ENCODE assay signal across 15 mouse cellular contexts in the genomic region with DNA sequence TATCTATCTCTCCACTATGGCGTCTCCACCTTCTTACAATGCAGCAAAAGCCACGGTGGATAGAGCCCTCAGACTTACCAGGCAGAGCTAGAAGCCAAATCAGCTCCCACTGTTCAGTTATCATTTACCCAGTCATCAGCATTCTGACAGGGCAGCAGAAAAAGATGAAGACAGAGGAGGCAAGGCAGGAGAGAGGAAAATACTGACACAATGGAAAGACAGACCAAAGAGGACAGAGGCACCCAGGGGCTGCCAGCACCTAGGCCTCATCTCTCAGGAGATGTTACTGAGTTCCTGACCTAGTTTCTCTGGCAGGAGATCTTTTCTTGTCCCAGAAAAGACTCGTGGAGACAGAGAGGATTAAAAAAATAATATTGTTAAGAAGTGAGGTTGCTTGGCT. TPM values are rescaled to one million over a fixed set of nuclear protein-coding genes. Genes with fewer than 3 reads are reported as not detected.
DNase-seq lines count a peak whose midpoint lies in the region; ATAC-seq and TF ChIP-seq lines count a peak whose summit lies in the region.
"Had no signal": no experiment of that assay in that cellular context is flagged by ENCODE, and none has a peak within 500 bp of the region (broad histone marks: within the 10 kb centered on the region; RNA-seq: fewer than 3 reads in every experiment).

No protein-coding gene starts in this region.

- no peak for ATAC-seq in kidney, embryonic 14.5 days (ENCODE audit: low FRiP score, low TSS enrichment)
- ATAC-seq in forebrain, embryonic 12.5 days (ENCODE audit: low FRiP score) = no peak
- ATAC-seq in hindbrain, embryonic 15.5 days (ENCODE audit: low FRiP score, low read depth) = no peak
- ATAC-seq in midbrain, postnatal 0 days (ENCODE audit: low FRiP score) = no peak
- ATAC-seq in granulocyte monocyte progenitor cell, adult 5-6 weeks (replicated peaks; ENCODE audit: poor library complexity, severe bottlenecking) = no peak
- ATAC-seq: intestine, postnatal 0 days had no signal

- H3K27me3 ChIP-seq in kidney, embryonic 14.5 days (ENCODE audit: control insufficient read depth, insufficient read depth, low read length) = no peaks in the 10 kb centered on the region
- H3K27me3 ChIP-seq in forebrain, embryonic 12.5 days = peaks cover 52% of the 10 kb centered on the region
- no peaks in the 10 kb centered on the region for H3K27me3 ChIP-seq in hindbrain, embryonic 15.5 days
- no peaks in the 10 kb centered on the region for H3K27me3 ChIP-seq in midbrain, postnatal 0 days (ENCODE audit: insufficient read depth, low read length)
- no peaks in the 10 kb centered on the region for H3K27me3 ChIP-seq in limb, embryonic 10.5 days (ENCODE audit: low read depth, poor library complexity, severe bottlenecking)
- H3K27me3 ChIP-seq: limb, embryonic 15.5 days had no signal

- no peak overlapping the region for H3K9ac ChIP-seq in kidney, embryonic 14.5 days (ENCODE audit: low read depth, low read length)
- H3K9ac ChIP-seq in forebrain, embryonic 12.5 days = no peak overlapping the region
- no peak overlapping the region for H3K9ac ChIP-seq in hindbrain, embryonic 15.5 days
- H3K9ac ChIP-seq in midbrain, postnatal 0 days (replicated peaks; ENCODE audit: low read length, poor library complexity, severe bottlenecking) = no peak overlapping the region
- H3K9ac ChIP-seq: limb, embryonic 15.5 days; lung, embryonic 14.5 days had no signal

- peaks cover 9% of the 10 kb centered on the region; the same call in 1 of the 2 replicates for H3K4me1 ChIP-seq in kidney, embryonic 14.5 days (ENCODE audit: control insufficient read depth, insufficient read depth, low read length)
- peaks cover 31% of the 10 kb centered on the region for H3K4me1 ChIP-seq in forebrain, embryonic 12.5 days
- peaks cover 12% of the 10 kb centered on the region for H3K4me1 ChIP-seq in hindbrain, embryonic 15.5 days (replicated peaks)
- H3K4me1 ChIP-seq in midbrain, postnatal 0 days (ENCODE audit: insufficient read depth, low read length) = no peaks in the 10 kb centered on the region; the same call in 1 of the 2 replicates
- H3K4me1 ChIP-seq in limb, embryonic 10.5 days = peaks cover 13% of the 10 kb centered on the region

- no peaks in the 10 kb centered on the region for H3K36me3 ChIP-seq in kidney, embryonic 14.5 days (ENCODE audit: control insufficient read depth, insufficient read depth, low read length)
- H3K36me3 ChIP-seq in forebrain, embryonic 12.5 days (replicated peaks) = no peaks in the 10 kb centered on the region
- no peaks in the 10 kb centered on the region for H3K36me3 ChIP-seq in hindbrain, embryonic 15.5 days
- no peaks in the 10 kb centered on the region for H3K36me3 ChIP-seq in midbrain, postnatal 0 days (ENCODE audit: insufficient read depth, low read length)
- no peaks in the 10 kb centered on the region for H3K36me3 ChIP-seq in limb, embryonic 10.5 days
- H3K36me3 ChIP-seq: limb, embryonic 15.5 days had no signal

- WGBS in kidney, embryonic 14.5 days = 36% methylated on average over 3 of the region's 3 CpGs
- 15% methylated on average over 3 of the region's 3 CpGs for WGBS in forebrain, embryonic 12.5 days
- WGBS in hindbrain, embryonic 15.5 days = 21% methylated on average over 3 of the region's 3 CpGs
- WGBS in midbrain, postnatal 0 days = 17% methylated on average over 3 of the region's 3 CpGs
- 78% methylated on average over 3 of the region's 3 CpGs for WGBS in limb, embryonic 10.5 days

- H3K4me2 ChIP-seq in kidney, embryonic 14.5 days (replicated peaks; ENCODE audit: low read depth, low read length) = no peak overlapping the region
- H3K4me2 ChIP-seq in forebrain, embryonic 12.5 days = 0 out of 2 replicates have a peak overlapping the region, but pooled peaks have one; percentile 1
- no peak overlapping the region for H3K4me2 ChIP-seq in hindbrain, embryonic 15.5 days
- H3K4me2 ChIP-seq in midbrain, postnatal 0 days (ENCODE audit: low read depth, low read length, poor library complexity, severe bottlenecking) = no peak overlapping the region
- H3K4me2 ChIP-seq: limb, embryonic 15.5 days; lung, embryonic 14.5 days had no signal

- H3K9me3 ChIP-seq in kidney, embryonic 14.5 days (ENCODE audit: control insufficient read depth, low read length) = no peaks in the 10 kb centered on the region
- no peaks in the 10 kb centered on the region for H3K9me3 ChIP-seq in forebrain, embryonic 12.5 days
- H3K9me3 ChIP-seq in hindbrain, embryonic 15.5 days = no peaks in the 10 kb centered on the region
- no peaks in the 10 kb centered on the region for H3K9me3 ChIP-seq in midbrain, postnatal 0 days (ENCODE audit: low read length)
- H3K9me3 ChIP-seq in limb, embryonic 10.5 days (replicated peaks) = no peaks in the 10 kb centered on the region
- H3K9me3 ChIP-seq: limb, embryonic 15.5 days had no signal

- no peak overlapping the region for H3K4me3 ChIP-seq in kidney, embryonic 14.5 days (ENCODE audit: low read length)
- no peak overlapping the region for H3K4me3 ChIP-seq in forebrain, embryonic 12.5 days (replicated peaks)
- no peak overlapping the region for H3K4me3 ChIP-seq in hindbrain, embryonic 15.5 days
- H3K4me3 ChIP-seq in midbrain, postnatal 0 days (ENCODE audit: low read depth, low read length) = no peak overlapping the region
- no peak overlapping the region for H3K4me3 ChIP-seq in limb, embryonic 10.5 days
- H3K4me3 ChIP-seq: left cerebral cortex, adult 2 months; limb, embryonic 15.5 days had no signal

- no peak for TF ChIP-seq CTCF in midbrain, postnatal 0 days (IDR thresholded peaks at IDR 0.05)

- no peak for DNase-seq in kidney, postnatal 4 days
- DNase-seq in midbrain, postnatal 0 days (ENCODE audit: low spot score) = no peak
- no peak for DNase-seq in left cerebral cortex, adult 8-10 months (ENCODE audit: low spot score in 2 of 2)
- no peak for DNase-seq in limb, embryonic 10.5 days (ENCODE audit: low spot score)
- DNase-seq: adrenal gland, adult 2 months; B cell, adult 2 months; cerebellum, postnatal 25 days; lung, embryonic 14.5 days had no signal

- H3K27ac ChIP-seq in kidney, embryonic 14.5 days (ENCODE audit: low read depth, low read length) = peak overlapping the region; percentile 1; the same call in 1 of the 2 replicates
- peak overlapping the region; percentile 70 for H3K27ac ChIP-seq in forebrain, embryonic 12.5 days
- peak overlapping the region; percentile 62 for H3K27ac ChIP-seq in hindbrain, embryonic 15.5 days (replicated peaks)
- H3K27ac ChIP-seq in midbrain, postnatal 0 days (ENCODE audit: low read depth, low read length) = peak overlapping the region; percentile 68
- no peak overlapping the region for H3K27ac ChIP-seq in limb, embryonic 10.5 days
- H3K27ac ChIP-seq: left cerebral cortex, adult 2 months; limb, embryonic 15.5 days had no signal

RNA-seq across cellular contexts. Expression of gene 1110051M20Rik, which starts 45.3 kb away (rescaled TPM):
- 65.9 and 73.3 TPM in 2 replicates for polyA plus RNA-seq in kidney, embryonic 14.5 days (2014; fragmentation: Nextera tagmentation; extraction: Ambion mirVana)
- 110 and 114 TPM in 2 replicates for polyA plus RNA-seq in forebrain, embryonic 12.5 days (2016; fragmentation: Nextera tagmentation; extraction: Ambion mirVana)
- polyA plus RNA-seq in hindbrain, embryonic 15.5 days (2015; fragmentation: Nextera tagmentation; extraction: Ambion mirVana) = 157 and 161 TPM in 2 replicates
- 146 and 158 TPM in 2 replicates for total RNA-seq in midbrain, postnatal 0 days (2014; rRNA removed)
- polyA plus RNA-seq in midbrain, postnatal 0 days (2015; fragmentation: Nextera tagmentation; extraction: Ambion mirVana) = 171 and 172 TPM in 2 replicates
- total RNA-seq in left cerebral cortex, adult 8-10 months (2022) = 100 to 1,000 TPM in 3 of 4 experiments, 10 to 100 TPM in 1; 99.4 to 118 (median 105) TPM
- total RNA-seq in granulocyte monocyte progenitor cell, adult 5-6 weeks (2014; fragmentation: Nextera tagmentation) = 8.8 and 9.6 TPM in 2 replicates
- total RNA-seq in granulocyte monocyte progenitor cell, adult 5-6 weeks (2017) = 5.8 and 6.7 TPM in 2 replicates
- 63.9 and 78.3 TPM in 2 replicates for polyA plus RNA-seq in limb, embryonic 10.5 days (2016; fragmentation: Nextera tagmentation; extraction: Ambion mirVana)

RNA-seq across cellular contexts. Expression of gene Lrp4, which starts 58.1 kb away (rescaled TPM):
- 6.5 and 8.0 TPM in 2 replicates for polyA plus RNA-seq in kidney, embryonic 14.5 days (2014; fragmentation: Nextera tagmentation; extraction: Ambion mirVana)
- polyA plus RNA-seq in forebrain, embryonic 12.5 days (2016; fragmentation: Nextera tagmentation; extraction: Ambion mirVana) = 9.1 and 9.5 TPM in 2 replicates
- polyA plus RNA-seq in hindbrain, embryonic 15.5 days (2015; fragmentation: Nextera tagmentation; extraction: Ambion mirVana) = 5.2 and 5.4 TPM in 2 replicates
- 17.1 and 19.2 TPM in 2 replicates for total RNA-seq in midbrain, postnatal 0 days (2014; rRNA removed)
- 3.4 TPM in 2 replicates for polyA plus RNA-seq in midbrain, postnatal 0 days (2015; fragmentation: Nextera tagmentation; extraction: Ambion mirVana)
- 10 to 100 TPM; 25.2 to 34.7 (median 28.3) TPM for total RNA-seq in left cerebral cortex, adult 8-10 months (2022)
- total RNA-seq in granulocyte monocyte progenitor cell, adult 5-6 weeks (2014; fragmentation: Nextera tagmentation) = 2.6 and 2.8 TPM in 2 replicates
- 5.2 and 5.4 TPM in 2 replicates for total RNA-seq in granulocyte monocyte progenitor cell, adult 5-6 weeks (2017)
- 6.5 and 6.9 TPM in 2 replicates for polyA plus RNA-seq in limb, embryonic 10.5 days (2016; fragmentation: Nextera tagmentation; extraction: Ambion mirVana)
